In genomic region chr3:56789155-56789554, GRCm38 (mm10) we compare ENCODE assay signal across 9 mouse cellular contexts.
DNase-seq lines count a peak whose midpoint lies in the region; ATAC-seq and TF ChIP-seq lines count a peak whose summit lies in the region.
"Had no signal": no experiment of that assay in that cellular context is flagged by ENCODE, and none has a peak within 500 bp of the region (broad histone marks: within the 10 kb centered on the region; RNA-seq: fewer than 3 reads in every experiment).

No protein-coding gene starts in this region.

- H3K36me3 ChIP-seq in intestine, embryonic 14.5 days (ENCODE audit: control insufficient read depth, insufficient read depth, low read length), result no peaks in the 10 kb centered on the region
- H3K36me3 ChIP-seq in intestine, postnatal 0 days (ENCODE audit: control insufficient read depth, insufficient read depth), result no peaks in the 10 kb centered on the region
- H3K36me3 ChIP-seq: neural tube, embryonic 13.5 days had no signal

- WGBS in intestine, embryonic 14.5 days, result 38% methylated on average over 3 of the region's 3 CpGs
- WGBS in intestine, postnatal 0 days, result 41% methylated on average over 3 of the region's 3 CpGs

- H3K27ac ChIP-seq in intestine, embryonic 14.5 days (ENCODE audit: low read depth), result no peak overlapping the region
- no peak overlapping the region for H3K27ac ChIP-seq in intestine, postnatal 0 days (ENCODE audit: low read depth, low read length)
- H3K27ac ChIP-seq: neural tube, embryonic 13.5 days had no signal

- peak; percentile 79 for DNase-seq in intestine, embryonic 14.5 days (ENCODE audit: low spot score)
- DNase-seq in 3T3-L1 (ENCODE audit: low read depth, low spot score) (peak; percentile 75), adipocyte (ENCODE audit: low spot score) (peak; percentile 76)
- DNase-seq in hindlimb bud, embryonic 11.5 days (ENCODE audit: extremely low spot score, low read depth, low spot score), result peak; percentile 42
- no peak for DNase-seq in spleen, adult 18-20 months
- DNase-seq in gastrocnemius, postnatal 14 days, result no peak
- DNase-seq in spleen, postnatal 10 days (ENCODE audit: low spot score in 2 of 2), result no peak

- H3K4me3 ChIP-seq in intestine, embryonic 14.5 days (ENCODE audit: low read depth, low read length), result no peak overlapping the region
- no peak overlapping the region for H3K4me3 ChIP-seq in intestine, postnatal 0 days (ENCODE audit: low read depth, low read length)
- H3K4me3 ChIP-seq: neural tube, embryonic 13.5 days had no signal

- no peaks in the 10 kb centered on the region for H3K4me1 ChIP-seq in intestine, embryonic 14.5 days (replicated peaks; ENCODE audit: control insufficient read depth, insufficient read depth, low read length)
- H3K4me1 ChIP-seq in intestine, postnatal 0 days (replicated peaks; ENCODE audit: control insufficient read depth, insufficient read depth, low read length), result no peaks in the 10 kb centered on the region
- H3K4me1 ChIP-seq: neural tube, embryonic 13.5 days had no signal

- H3K9me3 ChIP-seq in intestine, embryonic 14.5 days (ENCODE audit: control insufficient read depth, low read length), result no peaks in the 10 kb centered on the region
- no peaks in the 10 kb centered on the region for H3K9me3 ChIP-seq in intestine, postnatal 0 days (ENCODE audit: control insufficient read depth)
- H3K9me3 ChIP-seq: neural tube, embryonic 13.5 days had no signal

- H3K9ac ChIP-seq in intestine, embryonic 14.5 days (ENCODE audit: low read length), result no peak overlapping the region
- H3K9ac ChIP-seq in intestine, postnatal 0 days (ENCODE audit: low read depth, low read length), result no peak overlapping the region
- H3K9ac ChIP-seq: neural tube, embryonic 13.5 days had no signal

- no peaks in the 10 kb centered on the region for H3K27me3 ChIP-seq in intestine, embryonic 14.5 days (replicated peaks; ENCODE audit: control insufficient read depth, insufficient read depth, low read length)
- no peaks in the 10 kb centered on the region for H3K27me3 ChIP-seq in intestine, postnatal 0 days (replicated peaks; ENCODE audit: control insufficient read depth, insufficient read depth, low read length)
- H3K27me3 ChIP-seq: neural tube, embryonic 13.5 days had no signal

- TF ChIP-seq CTCF in intestine, postnatal 0 days (IDR thresholded peaks at IDR 0.05; ENCODE audit: low read depth), result no peak

- no peak overlapping the region for H3K4me2 ChIP-seq in intestine, embryonic 14.5 days (ENCODE audit: low read length)
- no peak overlapping the region for H3K4me2 ChIP-seq in intestine, postnatal 0 days (replicated peaks; ENCODE audit: low read depth)
- H3K4me2 ChIP-seq: neural tube, embryonic 13.5 days had no signal

- no peak for ATAC-seq in intestine, embryonic 14.5 days (replicated peaks; ENCODE audit: low FRiP score, low TSS enrichment, low read depth)
- ATAC-seq in intestine, postnatal 0 days, result no peak

- intact Hi-C loops in gastrocnemius, postnatal 14 days (cut with DNase I; ENCODE audit: low total_unique reads), result no loop called here

Comparison
In these comparisons a context has a peak if more than half of its experiments do, and no peak if none do; other contexts are left out.
1. DNase-seq: peak in intestine, embryonic 14.5 days (single experiment), 3T3-L1 (single experiment), adipocyte (single experiment) and hindlimb bud, embryonic 11.5 days (single experiment); none in spleen, adult 18-20 months (0 of 2), gastrocnemius, postnatal 14 days (single experiment) and spleen, postnatal 10 days (0 of 2).